Mouse (Mus musculus) lung, postnatal 0 days (tissue): Measurements from ENCODE around the gene Stn1. TPM values are rescaled to one million over a fixed set of nuclear protein-coding genes. Genes with fewer than 3 reads are reported as not detected.
A peak's percentile ranks its signal among the peaks of the same experiment; 100 is the strongest.

Source experiments
- ATAC-seq: fragments of 200-750 bp; cut with Nextera tagmentation; 2 replicates; pipeline ENCODE4 v1.8.0; 2017; ENCODE audit warnings: moderate library complexity
- DNase-seq: peaks from one replicate; pipeline ENCODE4 v3.0.0-alpha.2; 2016; ENCODE audit warnings: low spot score
- H3K27ac ChIP-seq: fragments of 300-500 bp; sonication (generic); 2 replicates; pipeline ENCODE4 v1.5.1; 2014; ENCODE audit warnings: antibody characterized with exemption, mild to moderate bottlenecking, low read length, mixed read lengths
- H3K27me3 ChIP-seq: fragments of 300-500 bp; sonication (generic); replicated peaks from 2 replicates; pipeline ENCODE4 v1.6.1; 2014; ENCODE audit warnings: low read length, mixed read lengths; ENCODE audit not compliant: insufficient read depth
- H3K36me3 ChIP-seq: fragments of 300-500 bp; sonication (generic); 2 replicates; pipeline ENCODE4 v1.6.1; 2014; ENCODE audit warnings: low read length, mixed read lengths; ENCODE audit not compliant: insufficient read depth
- H3K4me1 ChIP-seq: fragments of 300-500 bp; sonication (generic); 2 replicates; pipeline ENCODE4 v1.6.1; 2014; ENCODE audit warnings: antibody characterized with exemption, low read depth, low read length, mixed read lengths; ENCODE audit not compliant: insufficient read depth
- H3K4me2 ChIP-seq: fragments of 300-500 bp; sonication (generic); replicated peaks from 2 replicates; pipeline ENCODE4 v1.6.1; 2014; ENCODE audit warnings: low read depth, mild to moderate bottlenecking, low read length, moderate library complexity, mixed read lengths
- H3K4me3 ChIP-seq: fragments of 300-500 bp; sonication (generic); 2 replicates; pipeline ENCODE4 v1.5.1; 2014; ENCODE audit warnings: low read depth, low read length
- H3K9ac ChIP-seq: fragments of 300-500 bp; sonication (generic); replicated peaks from 2 replicates; pipeline ENCODE4 v1.6.1; 2014; ENCODE audit warnings: low read depth, mild to moderate bottlenecking
- H3K9me3 ChIP-seq: fragments of 300-500 bp; sonication (generic); 2 replicates; pipeline ENCODE4 v1.6.1; 2016; ENCODE audit warnings: low read length, mixed read lengths
- CTCF ChIP-seq: IDR thresholded peaks from 2 replicates; pipeline ENCODE4 v1.5.1; 2016; ENCODE audit warnings: antibody characterized with exemption, mild to moderate bottlenecking
- EP300 ChIP-seq: IDR thresholded peaks from 2 replicates; pipeline ENCODE4 v1.6.1; 2016; ENCODE audit warnings: antibody characterized with exemption, mild to moderate bottlenecking, control low read depth
- WGBS: fragments of 180-500 bp; shearing (Covaris S2); extraction: QIAGEN DNeasy Blood & Tissue Kit; methylation state at CpG from one replicate; pipeline ENCODE4 v1.1.7; 2014; 5-methylcytosine and 5-hydroxymethylcytosine counted together
- polyA plus RNA-seq: library from polyadenylated mRNA; unstranded; fragments of >200 nt; fragmentation: Nextera tagmentation; extraction: Ambion mirVana; gene quantifications from 2 replicates; pipeline ENCODE4 v1.2.1, GENCODE M21; 2015

Stn1 gene
- polyA plus RNA-seq, 1 experiment from 2014 or later: 28.6 TPM

DNA sequence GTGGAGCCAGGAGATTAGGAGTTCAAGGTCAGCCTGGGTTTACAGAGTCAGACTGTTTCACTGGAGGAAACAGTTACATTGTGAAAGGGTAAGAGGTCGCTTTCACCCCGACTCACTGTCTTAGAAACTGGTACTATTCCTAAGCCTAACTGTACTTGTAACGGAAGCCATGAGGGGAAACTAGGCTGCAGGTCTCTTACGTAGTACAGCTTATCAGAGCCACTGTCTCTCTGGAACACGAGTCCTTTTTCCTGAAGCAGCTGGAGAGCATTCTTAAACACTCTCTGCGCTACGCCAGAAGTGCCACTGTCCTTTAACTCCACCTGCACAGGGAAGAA lies 27.2 kb downstream of the Stn1 start:
- Histone ChIP-seq H3K4me1 (peaks cover 12% of the 10 kb centered on the region), H3K27me3 (no peaks in the 10 kb centered on the region), H3K27ac (peak overlapping the region; percentile 84), H3K4me2 (no peak overlapping the region), H3K4me3 (no peak overlapping the region), H3K36me3 (no peaks in the 10 kb centered on the region), H3K9me3 (no peaks in the 10 kb centered on the region), H3K9ac (no peak overlapping the region)
- ATAC-seq (no peak), DNase-seq (peak; percentile 38)
- WGBS: 39% methylated on average over 7 of the region's 7 CpGs
- no peak for TF ChIP-seq CTCF

DNA sequence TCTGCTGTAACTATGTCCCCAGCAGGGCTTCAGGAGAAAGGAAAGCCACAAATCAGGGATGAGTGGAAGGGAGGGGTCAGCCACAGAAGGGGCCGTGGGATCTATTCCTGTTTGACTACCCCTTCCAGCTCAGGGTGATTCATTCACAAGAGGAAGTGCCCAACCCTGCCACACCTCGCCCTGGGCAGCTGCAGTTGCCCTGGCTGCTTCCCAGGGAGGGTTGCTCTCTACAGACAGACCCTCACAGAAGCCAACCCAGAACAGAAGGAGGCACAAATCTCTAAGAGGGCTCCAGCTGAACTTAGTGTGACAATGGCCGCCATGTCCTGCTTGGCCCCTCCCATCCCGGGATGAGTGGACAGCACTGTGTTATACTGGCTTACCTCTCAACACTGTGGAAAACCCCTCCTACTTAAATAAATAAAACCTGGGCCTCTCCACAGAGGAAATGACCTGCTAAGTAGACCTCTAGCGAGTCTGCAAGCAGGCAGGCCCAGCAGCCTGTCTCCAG lies 28.5 kb downstream of the Stn1 start:
- DNase-seq (peak; percentile 95), ATAC-seq (peak; percentile 80)
- Histone ChIP-seq H3K27me3 (no peaks in the 10 kb centered on the region), H3K27ac (peak overlapping the region; percentile 84), H3K4me3 (no peak overlapping the region), H3K36me3 (no peaks in the 10 kb centered on the region), H3K9ac (peak overlapping the region; percentile 16; the same call in 1 of the 2 replicates), H3K4me1 (peaks cover 12% of the 10 kb centered on the region), H3K4me2 (peak overlapping the region; percentile 12), H3K9me3 (no peaks in the 10 kb centered on the region)
- TF ChIP-seq EP300: peak; percentile 68
- TF ChIP-seq CTCF: peak; percentile 16
- WGBS: 26% methylated on average over 5 of the region's 5 CpGs

DNA sequence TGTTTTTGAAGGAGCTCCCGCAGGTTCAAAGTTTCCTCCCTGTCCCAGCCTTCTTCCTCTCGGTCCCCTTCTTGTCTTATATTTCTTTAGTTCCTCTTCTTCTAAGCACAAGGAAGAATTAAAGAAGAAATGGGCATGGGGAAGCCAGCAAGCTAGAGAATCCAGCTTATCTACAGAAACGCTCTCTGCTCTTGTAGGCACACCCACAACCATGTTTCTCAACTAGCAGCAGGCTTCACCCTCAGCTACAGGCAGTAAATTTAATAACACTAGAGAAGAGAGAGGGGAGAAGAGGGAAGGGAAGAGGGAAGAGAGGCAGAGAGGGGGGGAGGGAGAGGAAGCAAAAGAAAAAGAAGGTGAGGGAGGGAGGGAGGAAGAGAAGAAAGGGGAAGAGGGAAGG lies 29.1 kb downstream of the Stn1 start:
- Histone ChIP-seq H3K4me1 (peaks cover 12% of the 10 kb centered on the region), H3K4me3 (no peak overlapping the region), H3K4me2 (peak overlapping the region; percentile 12; the same call in 1 of the 2 replicates), H3K27ac (peak overlapping the region; percentile 84), H3K9ac (no peak overlapping the region), H3K27me3 (no peaks in the 10 kb centered on the region), H3K9me3 (no peaks in the 10 kb centered on the region), H3K36me3 (no peaks in the 10 kb centered on the region)
- DNase-seq: peak; percentile 61
- TF ChIP-seq EP300: no peak
- no peak for TF ChIP-seq CTCF
- ATAC-seq: no peak
- 30% methylated on average over 3 of the region's 3 CpGs for WGBS

DNA sequence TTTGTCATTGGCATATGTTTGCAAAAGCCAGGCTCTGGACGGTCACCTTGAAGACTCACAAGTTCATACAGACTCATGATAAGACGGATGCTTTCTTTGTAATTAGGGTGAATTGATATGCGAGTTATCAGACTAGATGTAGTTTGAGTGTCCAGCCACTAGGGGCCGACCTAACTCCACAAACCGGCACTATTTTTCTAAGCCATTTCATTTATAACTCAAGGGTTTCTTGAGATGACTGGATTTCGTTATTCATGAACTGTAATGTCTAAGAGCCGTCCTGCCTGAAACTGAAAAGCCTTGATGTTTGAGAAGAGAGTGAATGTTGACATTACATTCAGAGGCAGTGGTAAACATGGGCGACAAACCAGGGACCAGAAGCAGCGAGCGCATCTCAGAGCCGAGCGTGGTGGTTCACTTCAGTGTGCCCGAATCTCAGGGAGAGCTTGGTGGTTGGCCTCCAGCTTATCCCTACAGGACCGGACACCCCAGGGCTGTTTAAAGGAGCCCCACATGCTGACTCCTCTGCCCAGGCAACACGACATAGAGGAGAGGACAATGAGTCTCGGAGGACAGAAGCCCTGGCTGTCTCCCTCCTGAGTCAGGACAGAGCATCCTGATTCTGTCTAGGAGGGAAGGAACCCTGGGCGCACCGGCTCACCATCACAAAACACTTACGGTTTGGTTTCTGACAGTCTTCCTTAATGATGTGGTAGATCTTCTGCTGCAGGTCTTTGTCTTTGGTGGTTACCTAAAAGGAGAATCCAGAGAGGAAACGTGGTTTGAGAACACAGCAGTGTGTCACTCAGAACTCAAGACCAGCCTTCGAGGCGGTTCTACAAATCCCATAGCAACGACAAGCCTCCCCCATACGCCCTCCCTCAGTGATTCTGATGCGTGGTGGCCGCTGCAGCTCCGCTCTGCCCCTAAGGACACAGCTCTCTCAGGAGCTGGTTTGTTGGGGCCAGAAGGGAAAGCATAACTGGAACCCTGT lies 29.9 kb downstream of the Stn1 start:
- DNase-seq (peak; percentile 92), ATAC-seq (no peak)
- H3K4me1 ChIP-seq: peaks cover 9% of the 10 kb centered on the region
- no peak overlapping the region for H3K4me3 ChIP-seq
- TF ChIP-seq CTCF (peak; percentile 93), EP300 (no peak; the same call in 1 of the 2 replicates)
- H3K9ac ChIP-seq: no peak overlapping the region
- no peaks in the 10 kb centered on the region for H3K36me3 ChIP-seq
- H3K27me3 ChIP-seq: no peaks in the 10 kb centered on the region
- H3K4me2 ChIP-seq: 0 out of 2 replicates have a peak overlapping the region, but pooled peaks have one; percentile 20
- 38% methylated on average over 27 of the region's 27 CpGs for WGBS
- H3K9me3 ChIP-seq: no peaks in the 10 kb centered on the region
- H3K27ac ChIP-seq: peak overlapping the region; percentile 84

DNA sequence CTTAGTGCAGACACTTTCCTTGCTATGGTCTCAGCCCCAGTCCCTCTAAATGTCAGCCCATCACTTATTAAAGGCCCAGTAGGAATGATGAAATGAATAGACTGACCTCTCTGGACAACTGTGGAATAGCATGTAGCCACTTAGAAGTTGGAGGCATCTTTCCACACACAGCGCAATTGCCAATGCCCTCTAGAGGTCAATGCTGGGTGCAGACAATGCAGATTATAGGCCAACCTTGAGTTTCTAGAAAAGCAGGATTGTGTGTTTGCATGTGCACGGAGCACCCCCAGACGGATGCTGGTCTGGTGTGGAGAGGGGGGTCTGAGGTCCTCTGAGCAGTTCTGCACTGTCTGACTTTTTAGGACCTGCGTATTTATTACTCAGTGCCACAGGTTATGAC lies 33.7 kb downstream of the Stn1 start:
- peak; percentile 73 for DNase-seq

DNA sequence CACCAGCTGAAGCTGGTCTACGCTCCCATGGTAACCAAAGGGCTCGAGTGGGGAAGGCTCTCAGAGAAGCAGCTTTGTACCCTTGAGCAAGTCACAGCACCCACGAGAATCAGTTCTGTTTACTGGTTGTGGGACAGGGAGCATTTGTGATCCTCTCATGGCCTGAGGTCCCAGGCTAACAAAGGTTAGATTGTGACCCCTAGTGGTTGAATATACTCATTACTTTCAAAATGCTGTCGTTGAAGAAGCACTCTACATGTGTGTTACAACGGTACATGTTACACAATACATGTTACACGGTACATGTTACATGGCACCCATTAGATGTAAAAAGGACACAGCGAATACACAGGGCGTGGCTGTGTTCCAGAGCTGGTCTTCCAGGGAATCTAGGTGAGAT lies 34.7 kb downstream of the Stn1 start:
- Histone ChIP-seq H3K27ac (no peak overlapping the region), H3K36me3 (no peaks in the 10 kb centered on the region), H3K4me2 (no peak overlapping the region), H3K9ac (no peak overlapping the region), H3K4me3 (no peak overlapping the region), H3K9me3 (no peaks in the 10 kb centered on the region), H3K4me1 (no peaks in the 10 kb centered on the region; the same call in 1 of the 2 replicates), H3K27me3 (no peaks in the 10 kb centered on the region)
- WGBS: 69% methylated on average over 8 of the region's 8 CpGs
- TF ChIP-seq EP300 (no peak), CTCF (peak; percentile 81)
- ATAC-seq: no peak
- DNase-seq: peak; percentile 49

More for the DNA sequence above, 33.7 kb downstream of the Stn1 start:
- Histone ChIP-seq H3K36me3 (no peaks in the 10 kb centered on the region), H3K4me2 (no peak overlapping the region), H3K9me3 (no peaks in the 10 kb centered on the region), H3K4me3 (no peak overlapping the region), H3K27me3 (no peaks in the 10 kb centered on the region), H3K4me1 (no peaks in the 10 kb centered on the region; the same call in 1 of the 2 replicates), H3K27ac (no peak overlapping the region), H3K9ac (no peak overlapping the region)
- TF ChIP-seq EP300: no peak
- TF ChIP-seq CTCF: peak; percentile 93
- 59% methylated on average over 4 of the region's 4 CpGs for WGBS
- 0 out of 2 replicates have a peak, but pooled peaks have one; percentile 27 for ATAC-seq
